Mouse (Mus musculus) liver, postnatal 0 days (tissue): ENCODE data around the gene Cmtm7.

Experiments
- CTCF ChIP-seq: sonication (generic); IDR thresholded peaks from 2 replicates; pipeline ENCODE4 v1.5.1; 2016; ENCODE audit warnings: antibody characterized with exemption, low read depth
- EP300 ChIP-seq: IDR thresholded peaks from 2 replicates; pipeline ENCODE4 v1.6.1; 2016; ENCODE audit warnings: antibody characterized with exemption, low read depth, mild to moderate bottlenecking

- peak; percentile 68 for TF ChIP-seq CTCF
- TF ChIP-seq EP300, result no peak
These were observed 18.3 kb downstream of the Cmtm7 start for GRCm38 (mm10) chr9:114763341-114763740.
